Mouse (Mus musculus): ENCODE measurements around the gene Ahnak. TPM values are rescaled to one million over a fixed set of nuclear protein-coding genes. Genes with fewer than 3 reads are reported as not detected.
"Not testable (repeated sequence)": the region's sequence is repeated elsewhere in the genome, so short reads cannot be mapped to it uniquely, and the experiment has no call there.

The Ahnak gene
- polyA plus RNA-seq, 1 experiment from 2014 or later: 51.0 TPM

GRCm38 (mm10) chr19:9107379-9107755, 118.3 kb downstream of the Ahnak start:
- no peaks in the 10 kb centered on the region for H3K9me3 ChIP-seq
- H3K36me3 ChIP-seq: 0 out of 2 replicates have a peak, but pooled peaks cover under 1% of the 10 kb centered on the region
- H3K9ac ChIP-seq: no peak overlapping the region
- H3K27ac ChIP-seq: no peak overlapping the region
- H3K4me3 ChIP-seq: no peak overlapping the region
- no peaks in the 10 kb centered on the region for H3K27me3 ChIP-seq
- H3K4me2 ChIP-seq: no peak overlapping the region
- 71% methylated on average over 1 of the region's 1 CpGs for WGBS
- peak; percentile 46; the same call in 1 of the 2 replicates for ATAC-seq (ENCODE audit: insufficient number of reproducible peaks, insufficient read depth, low FRiP score, low TSS enrichment, low read depth)
- peaks cover 32% of the 10 kb centered on the region for H3K4me1 ChIP-seq

- H3K9me3 ChIP-seq: no peaks in the 10 kb centered on the region
- H3K9ac ChIP-seq: no peak overlapping the region
- H3K27me3 ChIP-seq: no peaks in the 10 kb centered on the region
- no peak overlapping the region for H3K4me3 ChIP-seq
- no peak overlapping the region for H3K27ac ChIP-seq
- ATAC-seq (ENCODE audit: insufficient number of reproducible peaks, insufficient read depth, low FRiP score, low TSS enrichment, low read depth): no peak
- no peak overlapping the region for H3K4me2 ChIP-seq
- H3K4me1 ChIP-seq: peaks cover 32% of the 10 kb centered on the region
- WGBS: 89% methylated on average over 1 of the region's 1 CpGs
- H3K36me3 ChIP-seq: peaks cover 12% of the 10 kb centered on the region
These were observed 119.5 kb downstream of the Ahnak start for GRCm38 (mm10) chr19:9108536-9108935.

DNA sequence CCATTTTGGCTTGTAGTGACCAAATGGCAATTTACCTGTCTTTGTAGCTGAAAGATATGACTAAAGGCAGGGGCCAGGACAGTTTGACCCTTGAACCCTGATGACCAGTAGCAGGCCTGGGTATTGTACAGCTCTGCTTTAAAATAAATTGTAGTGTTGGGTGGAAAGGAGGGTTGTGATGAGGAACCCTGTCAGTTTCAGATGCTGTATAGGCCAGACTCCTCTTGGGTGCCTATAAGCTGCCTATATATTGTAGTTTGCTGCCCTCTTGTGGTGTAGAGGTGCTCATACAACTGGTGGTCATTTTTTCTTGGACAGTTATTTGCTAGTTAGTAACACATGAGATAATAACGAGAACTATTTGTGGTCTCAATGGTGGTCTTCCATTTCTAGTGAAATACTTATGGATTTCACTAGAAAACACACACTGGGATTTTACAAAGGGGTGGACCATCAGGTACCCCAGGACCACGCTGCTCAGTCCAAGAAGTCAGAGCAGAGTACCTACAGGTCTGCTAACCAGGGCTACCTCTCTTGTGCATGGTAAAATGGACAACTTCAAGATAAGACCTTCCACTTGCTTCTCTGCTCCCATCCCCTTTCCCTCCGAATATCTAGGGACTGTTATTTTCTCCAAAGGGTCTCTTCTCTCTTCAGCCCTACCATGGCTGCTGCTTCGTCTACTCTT, 121.2 kb downstream of the Ahnak start:
- H3K4me1 ChIP-seq: peaks cover 21% of the 10 kb centered on the region
- H3K4me2 ChIP-seq: no peak overlapping the region
- no peaks in the 10 kb centered on the region for H3K27me3 ChIP-seq
- H3K9ac ChIP-seq: no peak overlapping the region; the same call in 1 of the 2 replicates
- peak; percentile 44; the same call in 1 of the 2 replicates for ATAC-seq (ENCODE audit: insufficient number of reproducible peaks, insufficient read depth, low FRiP score, low TSS enrichment, low read depth)
- H3K27ac ChIP-seq: no peak overlapping the region
- H3K36me3 ChIP-seq: peaks cover 18% of the 10 kb centered on the region
- 55% methylated on average over 4 of the region's 4 CpGs for WGBS
- no peak overlapping the region for H3K4me3 ChIP-seq
- no peaks in the 10 kb centered on the region for H3K9me3 ChIP-seq

GRCm38 (mm10) chr19:9112043-9112442, 123.0 kb downstream of the Ahnak start:
- Histone ChIP-seq H3K4me1 (peaks cover 5% of the 10 kb centered on the region), H3K36me3 (peaks cover 26% of the 10 kb centered on the region), H3K9ac (no peak overlapping the region), H3K4me2 (no peak overlapping the region), H3K27ac (no peak overlapping the region), H3K27me3 (no peaks in the 10 kb centered on the region), H3K9me3 (no peaks in the 10 kb centered on the region), H3K4me3 (no peak overlapping the region)
- no peak for ATAC-seq (ENCODE audit: insufficient number of reproducible peaks, insufficient read depth, low FRiP score, low TSS enrichment, low read depth)
- 75% methylated on average over 8 of the region's 8 CpGs for WGBS

DNA sequence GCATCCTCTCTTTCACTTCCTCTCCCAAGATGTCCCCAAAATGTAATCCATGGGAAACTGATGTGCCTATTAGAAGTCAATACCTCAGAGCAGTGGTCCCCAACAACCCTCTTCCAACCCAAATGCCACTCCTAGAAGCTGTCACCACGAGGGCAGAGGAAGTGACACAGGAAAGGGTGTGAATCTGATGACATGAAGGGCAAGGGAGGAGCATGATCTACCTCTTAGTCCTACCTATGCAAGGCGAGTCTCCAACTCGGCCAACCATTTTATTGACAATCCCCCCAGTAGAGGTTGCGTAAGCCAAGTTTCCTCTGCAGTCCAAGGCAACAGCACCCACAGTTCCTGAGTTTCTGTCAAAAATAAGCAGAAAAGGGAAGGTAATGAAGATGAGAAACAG, 127.2 kb downstream of the Ahnak start:
- H3K27ac ChIP-seq: no peak overlapping the region
- no peak overlapping the region for H3K9ac ChIP-seq
- H3K4me1 ChIP-seq: no peaks in the 10 kb centered on the region
- 81% methylated on average over 4 of the region's 4 CpGs for WGBS
- no peaks in the 10 kb centered on the region for H3K27me3 ChIP-seq
- no peak overlapping the region for H3K4me3 ChIP-seq
- H3K4me2 ChIP-seq: no peak overlapping the region
- no peaks in the 10 kb centered on the region for H3K9me3 ChIP-seq
- H3K36me3 ChIP-seq: peaks cover 29% of the 10 kb centered on the region
- ATAC-seq (ENCODE audit: insufficient number of reproducible peaks, insufficient read depth, low FRiP score, low TSS enrichment, low read depth): no peak

DNA sequence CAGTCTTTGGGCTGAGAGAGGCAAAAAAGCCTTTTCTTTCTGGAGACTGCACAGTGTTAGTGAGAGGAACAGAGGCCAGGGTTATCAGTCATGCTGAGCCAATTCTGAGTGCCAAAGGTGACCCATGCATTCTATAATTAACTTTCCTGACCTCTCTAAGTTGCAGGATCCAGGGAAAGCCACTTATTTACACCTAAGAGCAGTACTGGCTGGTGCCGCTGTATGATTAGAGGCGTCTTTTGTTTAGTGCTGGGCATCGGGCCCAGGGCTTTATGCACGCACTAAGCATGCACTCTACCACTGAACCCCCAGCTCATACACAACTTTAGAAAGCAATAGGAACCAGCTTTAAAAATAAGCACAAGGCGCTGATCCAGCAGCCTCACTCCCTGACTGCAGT, 128.2 kb downstream of the Ahnak start:
- Histone ChIP-seq H3K27me3 (no peaks in the 10 kb centered on the region), H3K4me2 (no peak overlapping the region), H3K9me3 (no peaks in the 10 kb centered on the region), H3K4me1 (no peaks in the 10 kb centered on the region), H3K36me3 (peaks cover 29% of the 10 kb centered on the region), H3K27ac (no peak overlapping the region), H3K4me3 (no peak overlapping the region), H3K9ac (no peak overlapping the region)
- WGBS: 87% methylated on average over 5 of the region's 5 CpGs
- no peak for ATAC-seq (ENCODE audit: insufficient number of reproducible peaks, insufficient read depth, low FRiP score, low TSS enrichment, low read depth)

DNA sequence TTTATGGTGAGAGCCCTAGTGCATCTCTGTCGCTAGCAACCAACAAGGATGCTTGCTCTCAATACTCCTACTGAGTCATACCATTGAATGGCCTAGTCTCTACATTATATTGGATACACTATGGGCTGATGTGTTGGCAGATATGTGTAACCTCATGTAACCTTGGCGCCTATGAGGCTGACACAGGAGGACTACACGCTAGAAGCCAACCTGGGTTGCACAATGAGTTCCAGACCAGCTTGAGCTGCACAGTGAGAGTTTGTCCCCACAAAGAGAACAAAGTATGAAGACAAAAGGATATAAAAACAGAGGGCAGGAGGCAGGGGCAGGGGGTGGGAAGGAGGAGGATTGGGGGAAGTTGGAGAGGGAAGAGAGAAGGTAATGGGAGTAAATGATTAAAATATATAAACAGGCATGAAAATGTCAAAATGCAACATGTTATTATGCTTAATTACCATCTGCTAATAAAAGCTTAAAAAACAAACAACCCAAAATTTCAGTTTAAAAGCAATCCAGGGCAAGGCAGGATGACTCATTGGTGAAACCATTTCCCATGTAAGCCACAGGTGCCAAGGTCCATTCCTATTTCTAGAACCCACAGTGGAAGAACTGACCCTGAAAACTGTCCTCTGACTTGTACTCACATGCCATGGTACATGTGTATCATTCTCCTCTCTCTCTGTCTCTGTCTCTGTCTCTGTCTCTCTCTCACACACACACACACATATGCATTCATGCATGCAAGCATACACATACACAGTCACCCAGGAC, 130.8 kb downstream of the Ahnak start:
- Histone ChIP-seq H3K9me3 (no peaks in the 10 kb centered on the region), H3K4me1 (no peaks in the 10 kb centered on the region), H3K27ac (no peak overlapping the region), H3K4me3 (no peak overlapping the region), H3K36me3 (peaks cover 11% of the 10 kb centered on the region; the same call in 1 of the 2 replicates), H3K4me2 (no peak overlapping the region), H3K27me3 (no peaks in the 10 kb centered on the region), H3K9ac (no peak overlapping the region)
- 91% methylated on average over 3 of the region's 3 CpGs for WGBS
- ATAC-seq (ENCODE audit: insufficient number of reproducible peaks, insufficient read depth, low FRiP score, low TSS enrichment, low read depth): no peak

DNA sequence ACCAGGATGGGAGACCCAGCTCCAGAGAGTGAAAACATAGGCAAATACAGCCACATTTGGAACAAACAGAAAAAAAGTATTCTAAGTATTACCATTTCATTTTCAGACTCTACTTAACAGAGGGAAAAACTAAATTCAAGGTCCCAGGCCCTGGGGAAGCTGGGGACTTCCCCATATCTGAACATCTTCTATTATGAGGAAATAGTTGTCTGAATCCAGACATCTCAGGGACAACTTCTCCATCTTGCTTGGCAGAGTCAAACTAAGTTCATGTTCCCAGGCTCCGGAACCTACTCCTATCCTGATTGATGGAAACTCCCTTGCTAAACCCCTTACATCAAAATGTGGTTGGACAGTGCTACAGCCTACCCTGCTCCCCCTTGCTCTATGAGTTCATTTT, 133.3 kb downstream of the Ahnak start:
- no peaks in the 10 kb centered on the region for H3K4me1 ChIP-seq
- H3K9ac ChIP-seq: no peak overlapping the region
- no peak overlapping the region for H3K27ac ChIP-seq
- no peak for ATAC-seq (ENCODE audit: insufficient number of reproducible peaks, insufficient read depth, low FRiP score, low TSS enrichment, low read depth)
- no peaks in the 10 kb centered on the region for H3K9me3 ChIP-seq
- H3K27me3 ChIP-seq: no peaks in the 10 kb centered on the region
- WGBS: 94% methylated on average over 1 of the region's 1 CpGs
- H3K4me2 ChIP-seq: no peak overlapping the region
- H3K4me3 ChIP-seq: no peak overlapping the region
- 0 out of 2 replicates have a peak, but pooled peaks cover 7% of the 10 kb centered on the region for H3K36me3 ChIP-seq

GRCm38 (mm10) chr19:9123986-9124385, 134.9 kb downstream of the Ahnak start:
- WGBS: 86% methylated on average over 2 of the region's 2 CpGs
- not testable (repeated sequence) for H3K9me3 ChIP-seq; H3K27ac ChIP-seq; H3K4me1 ChIP-seq; H3K4me2 ChIP-seq; H3K9ac ChIP-seq; H3K27me3 ChIP-seq; ATAC-seq (ENCODE audit: insufficient number of reproducible peaks, insufficient read depth, low FRiP score, low TSS enrichment, low read depth); H3K4me3 ChIP-seq
- peaks cover 11% of the 10 kb centered on the region for H3K36me3 ChIP-seq

Other genes starting within 250 kb of the Ahnak start
- gene 1700092M07Rik, start 248.6 kb upstream of the Ahnak start, polyA plus RNA-seq (2015; fragmentation: Nextera tagmentation; extraction: Ambion mirVana): 2.2 and 2.7 TPM in 2 replicates
- 182 and 184 TPM in 2 replicates for gene Stx5a, start 247.9 kb upstream of the Ahnak start, polyA plus RNA-seq (2015; fragmentation: Nextera tagmentation; extraction: Ambion mirVana)
- gene Nxf1, start 232.2 kb upstream of the Ahnak start, polyA plus RNA-seq (2015; fragmentation: Nextera tagmentation; extraction: Ambion mirVana): 199 and 230 TPM in 2 replicates
- gene Tmem223, start 218.3 kb upstream of the Ahnak start, polyA plus RNA-seq (2015; fragmentation: Nextera tagmentation; extraction: Ambion mirVana): 211 and 227 TPM in 2 replicates
- 67.6 and 76.1 TPM in 2 replicates for gene Tmem179b, start 214.8 kb upstream of the Ahnak start, polyA plus RNA-seq (2015; fragmentation: Nextera tagmentation; extraction: Ambion mirVana)
- gene Taf6l, start 202.9 kb upstream of the Ahnak start, polyA plus RNA-seq (2015; fragmentation: Nextera tagmentation; extraction: Ambion mirVana): 28.5 and 35.6 TPM in 2 replicates
- 175 and 178 TPM in 2 replicates for gene Polr2g, start 190.7 kb upstream of the Ahnak start, polyA plus RNA-seq (2015; fragmentation: Nextera tagmentation; extraction: Ambion mirVana)
- gene Zbtb3, start 186.7 kb upstream of the Ahnak start, polyA plus RNA-seq (2015; fragmentation: Nextera tagmentation; extraction: Ambion mirVana): 5.5 and 6.0 TPM in 2 replicates
- 78.7 and 82.9 TPM in 2 replicates for gene Ttc9c, start 170.0 kb upstream of the Ahnak start, polyA plus RNA-seq (2015; fragmentation: Nextera tagmentation; extraction: Ambion mirVana)
- 7.4 and 7.6 TPM in 2 replicates for gene Hnrnpul2, start 169.3 kb upstream of the Ahnak start, polyA plus RNA-seq (2015; fragmentation: Nextera tagmentation; extraction: Ambion mirVana)
- gene AC129217.1, start 159.5 kb upstream of the Ahnak start, polyA plus RNA-seq (2015; fragmentation: Nextera tagmentation; extraction: Ambion mirVana): not detected in 2 replicates
- 52.6 and 53.3 TPM in 2 replicates for gene Bscl2, start 151.8 kb upstream of the Ahnak start, polyA plus RNA-seq (2015; fragmentation: Nextera tagmentation; extraction: Ambion mirVana)
- 10.4 and 10.6 TPM in 2 replicates for gene Gng3, start 150.1 kb upstream of the Ahnak start, polyA plus RNA-seq (2015; fragmentation: Nextera tagmentation; extraction: Ambion mirVana)
- gene Lrrn4cl, start 138.5 kb upstream of the Ahnak start, polyA plus RNA-seq (2015; fragmentation: Nextera tagmentation; extraction: Ambion mirVana): 0.65 and 0.74 TPM in 2 replicates
- gene Ubxn1, start 117.8 kb upstream of the Ahnak start, polyA plus RNA-seq (2015; fragmentation: Nextera tagmentation; extraction: Ambion mirVana): 184 and 189 TPM in 2 replicates
- 64.2 and 72.3 TPM in 2 replicates for gene Uqcc3, start 108.4 kb upstream of the Ahnak start, polyA plus RNA-seq (2015; fragmentation: Nextera tagmentation; extraction: Ambion mirVana)
- 56.0 and 91.0 TPM in 2 replicates for gene Lbhd1, start 105.6 kb upstream of the Ahnak start, polyA plus RNA-seq (2015; fragmentation: Nextera tagmentation; extraction: Ambion mirVana)
- not detected in 2 replicates for gene Gm49403, start 105.4 kb upstream of the Ahnak start, polyA plus RNA-seq (2015; fragmentation: Nextera tagmentation; extraction: Ambion mirVana)
- 84.9 and 90.0 TPM in 2 replicates for gene 1810009A15Rik, start 100.4 kb upstream of the Ahnak start, polyA plus RNA-seq (2015; fragmentation: Nextera tagmentation; extraction: Ambion mirVana)
- gene Gm49416, start 100.4 kb upstream of the Ahnak start, polyA plus RNA-seq (2015; fragmentation: Nextera tagmentation; extraction: Ambion mirVana): not detected in 2 replicates
- 36.7 and 42.6 TPM in 2 replicates for gene Ints5, start 96.3 kb upstream of the Ahnak start, polyA plus RNA-seq (2015; fragmentation: Nextera tagmentation; extraction: Ambion mirVana)
- gene Ganab, start 91.2 kb upstream of the Ahnak start, polyA plus RNA-seq (2015; fragmentation: Nextera tagmentation; extraction: Ambion mirVana): 107 and 108 TPM in 2 replicates
- gene B3gat3, start 68.9 kb upstream of the Ahnak start, polyA plus RNA-seq (2015; fragmentation: Nextera tagmentation; extraction: Ambion mirVana): 44.7 and 54.6 TPM in 2 replicates
- 2.7 and 3.3 TPM in 2 replicates for gene Rom1, start 59.9 kb upstream of the Ahnak start, polyA plus RNA-seq (2015; fragmentation: Nextera tagmentation; extraction: Ambion mirVana)
- 32.3 and 32.8 TPM in 2 replicates for gene Eml3, start 59.7 kb upstream of the Ahnak start, polyA plus RNA-seq (2015; fragmentation: Nextera tagmentation; extraction: Ambion mirVana)
- 187 and 189 TPM in 2 replicates for gene Mta2, start 47.4 kb upstream of the Ahnak start, polyA plus RNA-seq (2015; fragmentation: Nextera tagmentation; extraction: Ambion mirVana)
- 33.6 and 34.5 TPM in 2 replicates for gene Tut1, start 35.4 kb upstream of the Ahnak start, polyA plus RNA-seq (2015; fragmentation: Nextera tagmentation; extraction: Ambion mirVana)
- gene Eef1g, start 22.2 kb upstream of the Ahnak start, polyA plus RNA-seq (2015; fragmentation: Nextera tagmentation; extraction: Ambion mirVana): 481 and 529 TPM in 2 replicates
- not detected in 2 replicates for gene Scgb1a1, start 98.7 kb downstream of the Ahnak start, polyA plus RNA-seq (2015; fragmentation: Nextera tagmentation; extraction: Ambion mirVana)
- 15.9 and 17.4 TPM in 2 replicates for gene Asrgl1, start 146.4 kb downstream of the Ahnak start, polyA plus RNA-seq (2015; fragmentation: Nextera tagmentation; extraction: Ambion mirVana)